Mouse (Mus musculus) large intestine, adult 2 months (tissue): ENCODE data around the gene 4930503B20Rik. TPM values are rescaled to one million over a fixed set of nuclear protein-coding genes. Genes with fewer than 3 reads are reported as not detected.

Experiments
- DNase-seq: peaks from one replicate; pipeline ENCODE4 v3.0.0-alpha.2; 2012; ENCODE audit warnings: low read depth, low spot score
- WGBS: fragments of 180-500 bp; shearing (Covaris S2); methylation state at CpG from one replicate; pipeline ENCODE4 v1.1.7; 2018; 5-methylcytosine and 5-hydroxymethylcytosine counted together
- polyA plus RNA-seq: library from polyadenylated mRNA; depleted of rRNA; stranded (reverse); fragments of >200 nt; gene quantifications from 2 replicates; pipeline ENCODE4 v1.2.3, GENCODE M21; 2012; rRNA removed

4930503B20Rik gene
- not detected in 2 replicates for polyA plus RNA-seq

GRCm38 (mm10) chr3:146651217-146651616, at the start of gene 4930503B20Rik:
Gene 4930503B20Rik, minus strand, starts transcription at chr3:146651317.
- WGBS, result 71% methylated on average over 3 of the region's 3 CpGs
- DNase-seq, result no peak

- WGBS, result 84% methylated on average over 11 of the region's 11 CpGs
- DNase-seq, result no peak
These were observed 48.9 kb upstream of the 4930503B20Rik start for GRCm38 (mm10) chr3:146700051-146700450.

GRCm38 (mm10) chr3:146698982-146699381, 47.9 kb upstream of the 4930503B20Rik start:
- DNase-seq, result no peak
- 85% methylated on average over 11 of the region's 11 CpGs for WGBS

- WGBS, result 82% methylated on average over 5 of the region's 5 CpGs
- no peak for DNase-seq
These were observed 41.4 kb upstream of the 4930503B20Rik start for GRCm38 (mm10) chr3:146692547-146692946.

GRCm38 (mm10) chr3:146687121-146687725, 36.1 kb upstream of the 4930503B20Rik start:
- DNase-seq, result no peak
- 74% methylated on average over 4 of the region's 4 CpGs for WGBS

- no peak for DNase-seq
- 58% methylated on average over 8 of the region's 8 CpGs for WGBS
These were observed 35.3 kb upstream of the 4930503B20Rik start for GRCm38 (mm10) chr3:146686428-146686827.

GRCm38 (mm10) chr3:146684811-146685675, 33.9 kb upstream of the 4930503B20Rik start, which contains the start of gene Samd13:
Gene Samd13, minus strand, starts transcription at chr3:146685592.
- WGBS, result 2% methylated on average over 50 of the region's 50 CpGs
- DNase-seq, result no peak

GRCm38 (mm10) chr3:146683095-146683494, 32.0 kb upstream of the 4930503B20Rik start:
- 68% methylated on average over 2 of the region's 2 CpGs for WGBS
- DNase-seq, result no peak

- whole genome bisulfite sequencing, result 8% methylated on average over 13 of the region's 13 CpGs
- no peak for DNase-seq
These were observed 31.1 kb upstream of the 4930503B20Rik start for GRCm38 (mm10) chr3:146682140-146682651.

- 13% methylated on average over 8 of the region's 8 CpGs for WGBS
- no peak for DNase-seq
These were observed 30.6 kb upstream of the 4930503B20Rik start for GRCm38 (mm10) chr3:146681696-146682095.

GRCm38 (mm10) chr3:146680625-146681024, 29.5 kb upstream of the 4930503B20Rik start:
- WGBS, result 94% methylated on average over 13 of the region's 13 CpGs
- no peak for DNase-seq

- no peak for DNase-seq
- 92% methylated on average over 16 of the region's 16 CpGs for whole genome bisulfite sequencing
These were observed 28.5 kb upstream of the 4930503B20Rik start for GRCm38 (mm10) chr3:146679646-146680045.

- no peak for DNase-seq
These were observed 25.1 kb upstream of the 4930503B20Rik start for GRCm38 (mm10) chr3:146676193-146676592.

GRCm38 (mm10) chr3:146675101-146675500, 24.0 kb upstream of the 4930503B20Rik start:
- 87% methylated on average over 1 of the region's 1 CpGs for WGBS
- no peak for DNase-seq

More at GRCm38 (mm10) chr3:146676193-146676592, 25.1 kb upstream of the 4930503B20Rik start:
- 93% methylated on average over 4 of the region's 4 CpGs for WGBS

- WGBS, result 73% methylated on average over 2 of the region's 2 CpGs
- no peak for DNase-seq
These were observed 20.0 kb upstream of the 4930503B20Rik start for GRCm38 (mm10) chr3:146671121-146671520.

- WGBS, result 77% methylated on average over 7 of the region's 7 CpGs
These were observed 10.8 kb upstream of the 4930503B20Rik start for GRCm38 (mm10) chr3:146661907-146662306.

GRCm38 (mm10) chr3:146661001-146661400, 9.9 kb upstream of the 4930503B20Rik start:
- WGBS, result 75% methylated on average over 6 of the region's 6 CpGs
- DNase-seq, result no peak

More at GRCm38 (mm10) chr3:146661907-146662306, 10.8 kb upstream of the 4930503B20Rik start:
- DNase-seq, result no peak

GRCm38 (mm10) chr3:146659321-146659720, 8.2 kb upstream of the 4930503B20Rik start:
- no peak for DNase-seq
- WGBS, result 88% methylated on average over 5 of the region's 5 CpGs

- WGBS, result 97% methylated on average over 1 of the region's 1 CpGs
- DNase-seq, result no peak
These were observed 7.0 kb upstream of the 4930503B20Rik start for GRCm38 (mm10) chr3:146658061-146658639.

- 81% methylated on average over 5 of the region's 5 CpGs for WGBS
- no peak for DNase-seq
These were observed 6.3 kb upstream of the 4930503B20Rik start for GRCm38 (mm10) chr3:146657433-146657832.
